Mouse (Mus musculus): Measurements from ENCODE around the gene Mphosph8. TPM values are rescaled to one million over a fixed set of nuclear protein-coding genes. Genes with fewer than 3 reads are reported as not detected.

Gene Mphosph8
- 18.7 and 23.2 TPM in 2 replicates for polyA plus RNA-seq (2015; fragmentation: Nextera tagmentation; extraction: Ambion mirVana)

GRCm38 (mm10) chr14:56667969-56668802 is at the start of gene Mphosph8:
Gene Mphosph8, plus strand, starts transcription at chr14:56668248.
- peak; percentile 100 for ATAC-seq
- Histone ChIP-seq H3K9ac (ENCODE audit: low read depth, low read length) (peak within 1 kb of the TSS; percentile 87), H3K27ac (ENCODE audit: low read length) (peak within 1 kb of the TSS; percentile 92), H3K9me3 (ENCODE audit: control insufficient read depth, low read length) (no peaks in the 10 kb centered on the region), H3K36me3 (ENCODE audit: control insufficient read depth, insufficient read depth, low read length) (no peaks in the 10 kb centered on the region), H3K4me1 (ENCODE audit: control insufficient read depth, insufficient read depth, low read length) (peaks cover 11% of the 10 kb centered on the region), H3K4me2 (ENCODE audit: low read depth, low read length) (peak within 1 kb of the TSS; percentile 80), H3K27me3 (replicated peaks; ENCODE audit: control insufficient read depth, insufficient read depth, low read length) (no peaks in the 10 kb centered on the region), H3K4me3 (ENCODE audit: low read length) (peak within 1 kb of the TSS; percentile 91)
- under 1% methylated on average over 70 of the region's 70 CpGs for WGBS

GRCm38 (mm10) chr14:56620425-56620824 is 47.6 kb upstream of the Mphosph8 start:
- no peak for ATAC-seq
- H3K27me3 ChIP-seq (replicated peaks; ENCODE audit: control insufficient read depth, insufficient read depth, low read length), result no peaks in the 10 kb centered on the region
- no peak overlapping the region for H3K27ac ChIP-seq (ENCODE audit: low read length)
- H3K4me2 ChIP-seq (ENCODE audit: low read depth, low read length), result no peak overlapping the region
- H3K4me3 ChIP-seq (ENCODE audit: low read length), result no peak overlapping the region
- WGBS, result 87% methylated on average over 8 of the region's 8 CpGs
- no peaks in the 10 kb centered on the region for H3K4me1 ChIP-seq (ENCODE audit: control insufficient read depth, insufficient read depth, low read length)
- H3K9me3 ChIP-seq (ENCODE audit: control insufficient read depth, low read length), result no peaks in the 10 kb centered on the region
- no peaks in the 10 kb centered on the region for H3K36me3 ChIP-seq (ENCODE audit: control insufficient read depth, insufficient read depth, low read length)
- no peak overlapping the region for H3K9ac ChIP-seq (ENCODE audit: low read depth, low read length)

GRCm38 (mm10) chr14:56626202-56626601 is 41.8 kb upstream of the Mphosph8 start:
- no peaks in the 10 kb centered on the region for H3K36me3 ChIP-seq (ENCODE audit: control insufficient read depth, insufficient read depth, low read length)
- H3K9ac ChIP-seq (ENCODE audit: low read depth, low read length), result no peak overlapping the region
- H3K27me3 ChIP-seq (replicated peaks; ENCODE audit: control insufficient read depth, insufficient read depth, low read length), result no peaks in the 10 kb centered on the region
- no peaks in the 10 kb centered on the region for H3K9me3 ChIP-seq (ENCODE audit: control insufficient read depth, low read length)
- no peak overlapping the region for H3K4me2 ChIP-seq (ENCODE audit: low read depth, low read length)
- 58% methylated on average over 4 of the region's 4 CpGs for WGBS
- H3K4me3 ChIP-seq (ENCODE audit: low read length), result no peak overlapping the region
- peak; percentile 74; the same call in 1 of the 2 replicates for ATAC-seq
- no peaks in the 10 kb centered on the region for H3K4me1 ChIP-seq (ENCODE audit: control insufficient read depth, insufficient read depth, low read length)
- H3K27ac ChIP-seq (ENCODE audit: low read length), result no peak overlapping the region

GRCm38 (mm10) chr14:56628336-56628735 is 39.7 kb upstream of the Mphosph8 start:
- H3K36me3 ChIP-seq (ENCODE audit: control insufficient read depth, insufficient read depth, low read length), result no peaks in the 10 kb centered on the region
- no peak overlapping the region for H3K27ac ChIP-seq (ENCODE audit: low read length)
- H3K9me3 ChIP-seq (ENCODE audit: control insufficient read depth, low read length), result no peaks in the 10 kb centered on the region
- ATAC-seq, result no peak
- H3K9ac ChIP-seq (ENCODE audit: low read depth, low read length), result no peak overlapping the region
- WGBS, result 90% methylated on average over 3 of the region's 3 CpGs
- no peak overlapping the region for H3K4me2 ChIP-seq (ENCODE audit: low read depth, low read length)
- H3K4me3 ChIP-seq (ENCODE audit: low read length), result no peak overlapping the region
- H3K27me3 ChIP-seq (replicated peaks; ENCODE audit: control insufficient read depth, insufficient read depth, low read length), result no peaks in the 10 kb centered on the region
- H3K4me1 ChIP-seq (ENCODE audit: control insufficient read depth, insufficient read depth, low read length), result no peaks in the 10 kb centered on the region

- no peak overlapping the region for H3K4me2 ChIP-seq (ENCODE audit: low read depth, low read length)
These were observed 36.9 kb upstream of the Mphosph8 start for GRCm38 (mm10) chr14:56631109-56631508.

GRCm38 (mm10) chr14:56647206-56647605 is 20.8 kb upstream of the Mphosph8 start:
- 72% methylated on average over 7 of the region's 7 CpGs for WGBS
- no peak overlapping the region for H3K9ac ChIP-seq (ENCODE audit: low read depth, low read length)

More at GRCm38 (mm10) chr14:56631109-56631508, 36.9 kb upstream of the Mphosph8 start:
- H3K4me1 ChIP-seq (ENCODE audit: control insufficient read depth, insufficient read depth, low read length), result no peaks in the 10 kb centered on the region
- no peaks in the 10 kb centered on the region for H3K36me3 ChIP-seq (ENCODE audit: control insufficient read depth, insufficient read depth, low read length)
- H3K9ac ChIP-seq (ENCODE audit: low read depth, low read length), result no peak overlapping the region
- ATAC-seq, result no peak
- no peaks in the 10 kb centered on the region for H3K27me3 ChIP-seq (replicated peaks; ENCODE audit: control insufficient read depth, insufficient read depth, low read length)
- H3K27ac ChIP-seq (ENCODE audit: low read length), result no peak overlapping the region
- WGBS, result 87% methylated on average over 2 of the region's 2 CpGs
- no peak overlapping the region for H3K4me3 ChIP-seq (ENCODE audit: low read length)
- H3K9me3 ChIP-seq (ENCODE audit: control insufficient read depth, low read length), result no peaks in the 10 kb centered on the region

GRCm38 (mm10) chr14:56649448-56649847 is 18.6 kb upstream of the Mphosph8 start:
- Histone ChIP-seq H3K4me3 (ENCODE audit: low read length) (no peak overlapping the region), H3K9ac (ENCODE audit: low read depth, low read length) (no peak overlapping the region), H3K27me3 (replicated peaks; ENCODE audit: control insufficient read depth, insufficient read depth, low read length) (no peaks in the 10 kb centered on the region), H3K4me2 (ENCODE audit: low read depth, low read length) (no peak overlapping the region), H3K27ac (ENCODE audit: low read length) (no peak overlapping the region), H3K36me3 (ENCODE audit: control insufficient read depth, insufficient read depth, low read length) (peaks cover 7% of the 10 kb centered on the region; the same call in 1 of the 2 replicates), H3K4me1 (ENCODE audit: control insufficient read depth, insufficient read depth, low read length) (no peaks in the 10 kb centered on the region), H3K9me3 (ENCODE audit: control insufficient read depth, low read length) (peaks cover 5% of the 10 kb centered on the region; the same call in 1 of the 2 replicates)
- ATAC-seq, result no peak

More at GRCm38 (mm10) chr14:56647206-56647605, 20.8 kb upstream of the Mphosph8 start:
- Histone ChIP-seq H3K4me2 (ENCODE audit: low read depth, low read length) (no peak overlapping the region), H3K36me3 (ENCODE audit: control insufficient read depth, insufficient read depth, low read length) (no peaks in the 10 kb centered on the region), H3K4me3 (ENCODE audit: low read length) (no peak overlapping the region), H3K9me3 (ENCODE audit: control insufficient read depth, low read length) (no peaks in the 10 kb centered on the region), H3K4me1 (ENCODE audit: control insufficient read depth, insufficient read depth, low read length) (no peaks in the 10 kb centered on the region), H3K27ac (ENCODE audit: low read length) (no peak overlapping the region), H3K27me3 (replicated peaks; ENCODE audit: control insufficient read depth, insufficient read depth, low read length) (no peaks in the 10 kb centered on the region)
- no peak for ATAC-seq

- Histone ChIP-seq H3K36me3 (ENCODE audit: control insufficient read depth, insufficient read depth, low read length) (no peaks in the 10 kb centered on the region), H3K27ac (ENCODE audit: low read length) (no peak overlapping the region), H3K27me3 (replicated peaks; ENCODE audit: control insufficient read depth, insufficient read depth, low read length) (no peaks in the 10 kb centered on the region), H3K9ac (ENCODE audit: low read depth, low read length) (no peak overlapping the region), H3K4me3 (ENCODE audit: low read length) (no peak overlapping the region), H3K9me3 (ENCODE audit: control insufficient read depth, low read length) (no peaks in the 10 kb centered on the region), H3K4me2 (ENCODE audit: low read depth, low read length) (no peak overlapping the region), H3K4me1 (ENCODE audit: control insufficient read depth, insufficient read depth, low read length) (peaks cover 11% of the 10 kb centered on the region)
- WGBS, result 45% methylated on average over 5 of the region's 5 CpGs
- ATAC-seq, result no peak
These were observed 2.4 kb upstream of the Mphosph8 start for GRCm38 (mm10) chr14:56665651-56666050.

GRCm38 (mm10) chr14:56666909-56667308 is 1.1 kb upstream of the Mphosph8 start:
- Histone ChIP-seq H3K4me3 (ENCODE audit: low read length) (no peak overlapping the region), H3K4me1 (ENCODE audit: control insufficient read depth, insufficient read depth, low read length) (peaks cover 11% of the 10 kb centered on the region), H3K36me3 (ENCODE audit: control insufficient read depth, insufficient read depth, low read length) (no peaks in the 10 kb centered on the region), H3K9me3 (ENCODE audit: control insufficient read depth, low read length) (no peaks in the 10 kb centered on the region), H3K27me3 (replicated peaks; ENCODE audit: control insufficient read depth, insufficient read depth, low read length) (no peaks in the 10 kb centered on the region), H3K9ac (ENCODE audit: low read depth, low read length) (no peak overlapping the region), H3K27ac (ENCODE audit: low read length) (no peak overlapping the region), H3K4me2 (ENCODE audit: low read depth, low read length) (no peak overlapping the region)
- 76% methylated on average over 3 of the region's 3 CpGs for WGBS
- ATAC-seq, result no peak
